Mouse (Mus musculus): Measurements from ENCODE around the gene Arf5. TPM values are rescaled to one million over a fixed set of nuclear protein-coding genes. Genes with fewer than 3 reads are reported as not detected.

Gene Arf5
- total and polyA plus RNA-seq, 3 experiments: 92.8 to 292 TPM; not detected in 1

DNA sequence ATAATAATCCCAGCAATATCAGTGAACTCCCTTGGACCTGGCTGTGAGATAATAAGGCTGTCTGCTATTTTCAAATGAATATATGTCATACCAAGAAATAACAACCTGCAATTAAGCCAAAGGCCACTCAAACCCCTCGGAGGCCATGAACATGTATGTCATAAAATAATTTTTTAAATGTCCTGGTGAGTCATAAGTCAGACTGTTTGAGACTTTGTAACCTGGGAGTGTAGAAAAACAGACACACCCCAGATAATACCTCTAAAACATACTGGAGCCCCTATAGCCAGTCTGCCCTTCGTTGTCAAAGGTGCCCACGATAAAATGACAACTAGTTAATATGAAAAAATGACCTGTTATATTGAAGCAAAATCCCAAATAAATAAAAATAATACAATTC is 34.3 kb upstream of the Arf5 start:
- no peaks in the 10 kb centered on the region for H3K9me3 ChIP-seq (replicated peaks; ENCODE audit: insufficient read depth, low read length)
- TF ChIP-seq EP300 (IDR thresholded peaks at IDR 0.05; ENCODE audit: low read depth in 1 of 2, low read length in 2 of 2) (no peak), ZMIZ1 (IDR thresholded peaks at IDR 0.05; ENCODE audit: low read depth, low read length) (no peak), GATA1 (IDR thresholded peaks at IDR 0.05; ENCODE audit: low read depth, low read length) (no peak), MEF2A (IDR thresholded peaks at IDR 0.05; ENCODE audit: extremely low read depth, insufficient replicate concordance, low read depth, low read length, poor library complexity, severe bottlenecking) (no peak), ZNF384 (IDR thresholded peaks at IDR 0.05; ENCODE audit: low read depth, low read length) (no peak), CHD2 (IDR thresholded peaks at IDR 0.05; ENCODE audit: low read length) (no peak), CHD1 (IDR thresholded peaks at IDR 0.05; ENCODE audit: low read depth, low read length) (no peak), TAL1 (IDR thresholded peaks at IDR 0.05; ENCODE audit: low read length) (no peak)
- no peak for DNase-seq (ENCODE audit: low read depth, low spot score)
- no peaks in the 10 kb centered on the region for H3K27me3 ChIP-seq (ENCODE audit: control insufficient read depth in 1 of 2, insufficient read depth in 2 of 2, low read length in 2 of 2)
- H3K4me3 ChIP-seq (ENCODE audit: control insufficient read depth in 1 of 2, insufficient read depth in 1 of 2, low read depth in 2 of 2, low read length in 2 of 2): no peak overlapping the region
- H3K27ac ChIP-seq (ENCODE audit: control insufficient read depth, low read depth, low read length): no peak overlapping the region
- H3K79me2 ChIP-seq (ENCODE audit: control insufficient read depth, insufficient read depth, low read length, poor library complexity): no peaks in the 10 kb centered on the region
- H3K4me1 ChIP-seq (ENCODE audit: control insufficient read depth in 1 of 2, insufficient read depth in 2 of 2, low read length in 2 of 2): no peaks in the 10 kb centered on the region
- H3K9ac ChIP-seq (ENCODE audit: control insufficient read depth, low read depth, low read length, poor library complexity, severe bottlenecking): no peak overlapping the region
- no peaks in the 10 kb centered on the region for H3K36me3 ChIP-seq (ENCODE audit: control insufficient read depth in 1 of 2, insufficient read depth in 2 of 2, low read length in 2 of 2)

DNA sequence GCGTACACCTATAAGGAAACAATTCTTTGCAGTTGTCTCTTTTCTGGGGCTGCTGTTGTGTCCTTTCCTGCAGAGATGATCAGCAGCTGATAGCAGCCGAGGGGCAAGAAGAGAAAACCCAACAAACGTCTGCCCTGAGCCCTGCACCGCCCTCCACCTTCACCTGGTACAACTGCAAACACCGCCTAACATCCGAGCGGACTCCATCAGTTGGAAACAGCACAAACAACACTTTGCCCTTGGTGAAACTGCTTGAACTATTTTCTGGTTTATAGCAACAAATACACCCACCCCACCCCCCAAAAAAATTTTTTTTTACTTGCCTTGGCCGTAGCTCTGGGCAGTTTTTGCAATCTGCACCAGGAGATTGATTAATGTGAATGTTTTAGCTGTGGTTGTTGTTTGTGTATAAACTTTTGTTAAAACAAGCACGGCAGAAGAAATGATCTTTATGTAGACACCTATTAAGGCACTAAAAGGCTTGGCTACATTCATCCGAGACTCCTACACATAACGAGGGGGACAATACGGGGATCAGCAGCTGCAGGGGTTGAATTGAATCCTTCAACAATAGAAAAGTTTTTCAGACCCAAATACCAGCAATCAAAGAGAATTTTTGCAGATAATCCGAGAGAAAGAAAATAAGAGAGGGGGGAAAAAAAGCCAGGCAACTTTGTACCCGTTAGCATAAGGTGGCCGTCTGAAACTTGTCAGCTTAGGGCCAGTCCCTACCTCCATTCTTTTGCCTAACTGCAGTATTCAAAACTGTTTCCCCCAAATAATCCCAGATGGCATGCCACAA is 27.1 kb upstream of the Arf5 start:
- H3K9ac ChIP-seq (ENCODE audit: control insufficient read depth, low read depth, low read length, poor library complexity, severe bottlenecking): peak overlapping the region; percentile 57
- peak; percentile 8 for DNase-seq (ENCODE audit: low read depth, low spot score)
- H3K27ac ChIP-seq (ENCODE audit: control insufficient read depth, low read depth, low read length): peak overlapping the region; percentile 64
- TF ChIP-seq ZNF384 (IDR thresholded peaks at IDR 0.05; ENCODE audit: low read depth, low read length): no peak
- no peak for TF ChIP-seq ZMIZ1 (IDR thresholded peaks at IDR 0.05; ENCODE audit: low read depth, low read length)
- 0 out of 2 replicates have a peak, but pooled peaks have one; percentile 4 for TF ChIP-seq HCFC1 (IDR thresholded peaks at IDR 0.05; ENCODE audit: low read depth, low read length)
- TF ChIP-seq JUND (IDR thresholded peaks at IDR 0.05; ENCODE audit: low read depth, low read length): no peak
- H3K4me3 ChIP-seq (ENCODE audit: control insufficient read depth in 1 of 2, insufficient read depth in 1 of 2, low read depth in 2 of 2, low read length in 2 of 2): peak overlapping the region; percentile 42 to 63
- H3K36me3 ChIP-seq (ENCODE audit: control insufficient read depth in 1 of 2, insufficient read depth in 2 of 2, low read length in 2 of 2): no peaks in the 10 kb centered on the region
- no peaks in the 10 kb centered on the region; the same call in 1 of the 2 replicates for H3K79me2 ChIP-seq (ENCODE audit: control insufficient read depth, insufficient read depth, low read length, poor library complexity)
- no peaks in the 10 kb centered on the region for H3K27me3 ChIP-seq (ENCODE audit: control insufficient read depth in 1 of 2, insufficient read depth in 2 of 2, low read length in 2 of 2)
- no peaks in the 10 kb centered on the region; a peak in 1 of 4 replicates for H3K4me1 ChIP-seq (ENCODE audit: control insufficient read depth in 1 of 2, insufficient read depth in 2 of 2, low read length in 2 of 2)
- H3K9me3 ChIP-seq (replicated peaks; ENCODE audit: insufficient read depth, low read length): no peaks in the 10 kb centered on the region

DNA sequence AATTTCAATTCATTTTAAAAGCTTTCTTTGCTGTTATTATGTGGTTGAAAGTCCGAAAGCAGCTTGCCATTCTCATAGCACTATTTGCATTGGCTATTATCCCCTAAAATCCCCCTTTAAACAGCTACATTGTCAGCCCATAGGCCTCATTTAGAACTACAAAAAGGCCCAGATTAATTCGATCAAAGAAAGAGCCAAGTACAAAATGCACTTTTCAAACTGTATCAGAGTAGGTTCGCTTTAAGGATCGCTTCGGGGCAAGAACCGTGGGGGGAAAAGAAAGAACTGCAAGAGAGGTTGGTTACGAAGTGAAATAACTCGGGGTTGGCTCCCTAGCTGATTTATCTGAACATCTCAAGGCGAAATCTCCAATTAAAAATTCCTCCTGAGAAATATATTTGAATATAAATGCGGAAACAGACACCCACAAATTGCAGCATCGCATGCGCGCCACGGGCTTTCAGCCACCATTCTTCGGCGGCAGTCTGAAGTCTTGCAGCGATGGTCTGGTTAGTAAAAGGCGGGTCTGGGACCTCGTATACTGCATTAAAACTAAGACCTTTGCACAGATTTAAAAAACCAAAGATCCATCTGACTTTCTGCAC is 26.4 kb upstream of the Arf5 start:
- Histone ChIP-seq H3K27me3 (ENCODE audit: control insufficient read depth in 1 of 2, insufficient read depth in 2 of 2, low read length in 2 of 2) (no peaks in the 10 kb centered on the region), H3K4me3 (ENCODE audit: control insufficient read depth in 1 of 2, insufficient read depth in 1 of 2, low read depth in 2 of 2, low read length in 2 of 2) (peak overlapping the region; percentile 61 to 63)
- peak; percentile 87 for DNase-seq (ENCODE audit: low read depth, low spot score)

More for the DNA sequence above, 26.4 kb upstream of the Arf5 start:
- Histone ChIP-seq H3K9me3 (replicated peaks; ENCODE audit: insufficient read depth, low read length) (no peaks in the 10 kb centered on the region), H3K4me1 (ENCODE audit: control insufficient read depth in 1 of 2, insufficient read depth in 2 of 2, low read length in 2 of 2) (no peaks in the 10 kb centered on the region; a peak in 1 of 4 replicates), H3K79me2 (ENCODE audit: control insufficient read depth, insufficient read depth, low read length, poor library complexity) (no peaks in the 10 kb centered on the region; the same call in 1 of the 2 replicates), H3K9ac (ENCODE audit: control insufficient read depth, low read depth, low read length, poor library complexity, severe bottlenecking) (peak overlapping the region; percentile 74), H3K27ac (ENCODE audit: control insufficient read depth, low read depth, low read length) (peak overlapping the region; percentile 64), H3K36me3 (ENCODE audit: control insufficient read depth in 1 of 2, insufficient read depth in 2 of 2, low read length in 2 of 2) (no peaks in the 10 kb centered on the region)
- TF ChIP-seq ELF1 (IDR thresholded peaks at IDR 0.05; ENCODE audit: low read depth, low read length): peak; percentile 44; the same call in 1 of the 2 replicates
- no peak for TF ChIP-seq RAD21 (IDR thresholded peaks at IDR 0.05; ENCODE audit: low read depth, low read length)
- 0 out of 2 replicates have a peak, but pooled peaks have one; percentile 47 for TF ChIP-seq TBP (IDR thresholded peaks at IDR 0.05; ENCODE audit: low read depth, low read length)
- TF ChIP-seq MXI1 (IDR thresholded peaks at IDR 0.05; ENCODE audit: low read depth, low read length): no peak; the same call in 1 of the 2 replicates
- peak; percentile 74 for TF ChIP-seq NRF1 (IDR thresholded peaks at IDR 0.05; ENCODE audit: insufficient read depth, low read depth, low read length, poor library complexity, severe bottlenecking)
- no peak for TF ChIP-seq CTCF (IDR thresholded peaks at IDR 0.05 in 2 of 3, conservative IDR thresholded peaks at IDR 0.05 in 1 of 3; ENCODE audit: control insufficient read depth in 1 of 3, insufficient read depth in 1 of 3, low read depth in 2 of 3, low read length in 3 of 3, poor library complexity in 1 of 3, severe bottlenecking in 1 of 3)
- TF ChIP-seq USF2 (IDR thresholded peaks at IDR 0.05; ENCODE audit: borderline replicate concordance in 1 of 2, insufficient read depth in 1 of 2, low read depth in 1 of 2, low read length in 2 of 2): no peak
- peak; percentile 55 for TF ChIP-seq GATA1 (IDR thresholded peaks at IDR 0.05; ENCODE audit: low read depth, low read length)
- no peak for TF ChIP-seq MAZ (IDR thresholded peaks at IDR 0.05; ENCODE audit: low read depth, low read length)
- TF ChIP-seq ETS1 (IDR thresholded peaks at IDR 0.05; ENCODE audit: low read depth, low read length): no peak
- peak in 1 of 2 experiments; percentile 74; a peak in 2 of 4 replicates for TF ChIP-seq POLR2A (IDR thresholded peaks at IDR 0.05; ENCODE audit: control insufficient read depth in 1 of 2, insufficient read depth in 1 of 2, low read depth in 1 of 2, low read length in 2 of 2, poor library complexity in 1 of 2)
- TF ChIP-seq POLR2AphosphoS2 (IDR thresholded peaks at IDR 0.05; ENCODE audit: low read length): no peak
- peak; percentile 39; the same call in 1 of the 2 replicates for TF ChIP-seq MAX (IDR thresholded peaks at IDR 0.05; ENCODE audit: low read length)
- TF ChIP-seq MYC (IDR thresholded peaks at IDR 0.05; ENCODE audit: low read depth, low read length): 0 out of 2 replicates have a peak, but pooled peaks have one; percentile 2

Data from MEL (cell line).